Mouse (Mus musculus): Measurements from ENCODE around the gene Tdrd9. TPM values are rescaled to one million over a fixed set of nuclear protein-coding genes. Genes with fewer than 3 reads are reported as not detected.
"Not testable (repeated sequence)": the region's sequence is repeated elsewhere in the genome, so short reads cannot be mapped to it uniquely, and the experiment has no call there.

Gene Tdrd9
- under 1 TPM; 0.05 to 0.50 (median 0.29) TPM for total RNA-seq (2022)

- DNase-seq (ENCODE audit: low spot score): no peak
Observed at GRCm38 (mm10) chr12:111971231-111971686, at the start of gene Tdrd9. Tdrd9 (plus strand) TSS chr12:111971559.

GRCm38 (mm10) chr12:111923117-111923516, 48.2 kb upstream of the Tdrd9 start:
- DNase-seq (ENCODE audit: low spot score): no peak

GRCm38 (mm10) chr12:111927338-111927737, 44.0 kb upstream of the Tdrd9 start:
- DNase-seq (ENCODE audit: low spot score): no peak

- DNase-seq (ENCODE audit: low spot score): no peak
Observed at GRCm38 (mm10) chr12:111928411-111928966, 42.9 kb upstream of the Tdrd9 start.

GRCm38 (mm10) chr12:111931411-111932025, 39.8 kb upstream of the Tdrd9 start:
- no peak for DNase-seq (ENCODE audit: low spot score)

- DNase-seq (ENCODE audit: low spot score): no peak
Observed at GRCm38 (mm10) chr12:111932513-111932912, 38.8 kb upstream of the Tdrd9 start.

GRCm38 (mm10) chr12:111933032-111933704, 38.2 kb upstream of the Tdrd9 start:
- no peak for DNase-seq (ENCODE audit: low spot score)

- DNase-seq (ENCODE audit: low spot score): no peak
Observed at GRCm38 (mm10) chr12:111933971-111934370, 37.4 kb upstream of the Tdrd9 start.

GRCm38 (mm10) chr12:111936706-111937550, 34.4 kb upstream of the Tdrd9 start:
- DNase-seq (ENCODE audit: low spot score): no peak

- no peak for DNase-seq (ENCODE audit: low spot score)
Observed at GRCm38 (mm10) chr12:111938623-111939177, 32.7 kb upstream of the Tdrd9 start.

GRCm38 (mm10) chr12:111943421-111944064, 27.8 kb upstream of the Tdrd9 start:
- peak; percentile 66 for DNase-seq (ENCODE audit: low spot score)

- peak; percentile 38 for DNase-seq (ENCODE audit: low spot score)
Observed at GRCm38 (mm10) chr12:111944065-111944987, 27.0 kb upstream of the Tdrd9 start.

GRCm38 (mm10) chr12:111945115-111945514, 26.2 kb upstream of the Tdrd9 start:
- DNase-seq (ENCODE audit: low spot score): peak; percentile 78

GRCm38 (mm10) chr12:111945765-111946655, 25.3 kb upstream of the Tdrd9 start:
- DNase-seq (ENCODE audit: low spot score): not testable (repeated sequence)

- DNase-seq (ENCODE audit: low spot score): peak; percentile 77
Observed at GRCm38 (mm10) chr12:111946716-111947115, 24.6 kb upstream of the Tdrd9 start.

GRCm38 (mm10) chr12:111950486-111950885, 20.9 kb upstream of the Tdrd9 start:
- DNase-seq (ENCODE audit: low spot score): no peak

- no peak for DNase-seq (ENCODE audit: low spot score)
Observed at GRCm38 (mm10) chr12:111951701-111952100, 19.7 kb upstream of the Tdrd9 start.

GRCm38 (mm10) chr12:111956173-111956572, 15.2 kb upstream of the Tdrd9 start:
- DNase-seq (ENCODE audit: low spot score): no peak
